Mouse (Mus musculus): ENCODE data around the gene Zfp683. TPM values are rescaled to one million over a fixed set of nuclear protein-coding genes. Genes with fewer than 3 reads are reported as not detected.
A peak's percentile ranks its signal among the peaks of the same experiment; 100 is the strongest.

Zfp683 gene
- polyA plus RNA-seq, 1 experiment from 2014 or later = not detected

DNA sequence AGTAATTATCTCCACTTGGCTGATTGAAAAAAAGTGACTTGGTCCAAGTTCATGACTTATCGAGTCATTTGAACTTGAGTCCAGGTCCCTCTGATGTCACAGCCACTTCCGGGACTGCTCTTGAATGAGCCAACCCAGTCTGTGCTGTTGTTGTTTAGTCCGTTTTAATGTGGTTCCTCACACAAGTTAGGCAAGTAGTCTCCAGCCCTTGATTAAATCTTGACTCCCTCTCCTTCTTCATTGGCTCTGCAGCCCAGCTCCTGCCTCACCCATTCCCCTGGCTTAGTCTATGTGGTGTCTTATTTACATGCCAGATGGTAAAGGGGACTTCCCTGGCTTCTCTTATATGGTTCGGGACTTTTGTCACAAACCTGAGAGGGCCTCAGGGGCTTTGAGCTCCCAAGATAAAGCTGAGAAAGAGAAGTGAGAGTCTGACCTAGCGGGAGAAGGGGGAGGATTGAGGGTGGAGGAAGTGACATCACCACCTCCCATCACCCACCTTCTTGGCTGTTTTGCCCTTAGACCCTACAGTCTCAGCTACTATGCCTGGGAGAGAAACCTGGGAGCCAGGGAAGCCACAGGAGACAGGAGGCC lies 43.5 kb downstream of the Zfp683 start:
- no peaks in the 10 kb centered on the region for H3K36me3 ChIP-seq
- 63% methylated on average over 5 of the region's 5 CpGs for WGBS
- no peaks in the 10 kb centered on the region for H3K4me1 ChIP-seq
- H3K4me3 ChIP-seq = no peak overlapping the region
- no peak for ATAC-seq (ENCODE audit: borderline replicate concordance, extremely low read depth, low FRiP score, low TSS enrichment)
- no peak overlapping the region for H3K9ac ChIP-seq
- H3K27ac ChIP-seq = no peak overlapping the region
- no peaks in the 10 kb centered on the region for H3K9me3 ChIP-seq
- no peaks in the 10 kb centered on the region for H3K27me3 ChIP-seq
- no peak overlapping the region for H3K4me2 ChIP-seq

DNA sequence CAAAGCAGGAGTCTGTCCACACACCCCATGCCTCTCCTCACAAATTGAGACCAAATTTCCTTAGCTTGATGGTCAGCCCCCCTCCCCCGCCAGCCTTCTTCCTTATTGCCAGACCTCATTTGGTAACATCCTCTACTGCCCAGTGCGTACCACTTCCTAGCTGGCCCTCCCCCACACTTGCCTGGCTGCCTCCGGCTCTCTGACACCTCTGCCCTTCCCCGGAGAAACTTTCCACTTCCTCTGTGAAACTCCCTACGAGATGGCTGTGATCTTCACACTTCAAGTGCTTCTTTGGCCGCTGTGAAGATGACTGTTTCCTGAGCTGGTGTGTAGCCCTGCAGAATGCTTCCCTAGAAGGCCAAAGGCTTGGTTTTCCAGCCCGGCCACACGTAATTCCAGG lies 45.0 kb downstream of the Zfp683 start:
- whole genome bisulfite sequencing = 34% methylated on average over 8 of the region's 8 CpGs

DNA sequence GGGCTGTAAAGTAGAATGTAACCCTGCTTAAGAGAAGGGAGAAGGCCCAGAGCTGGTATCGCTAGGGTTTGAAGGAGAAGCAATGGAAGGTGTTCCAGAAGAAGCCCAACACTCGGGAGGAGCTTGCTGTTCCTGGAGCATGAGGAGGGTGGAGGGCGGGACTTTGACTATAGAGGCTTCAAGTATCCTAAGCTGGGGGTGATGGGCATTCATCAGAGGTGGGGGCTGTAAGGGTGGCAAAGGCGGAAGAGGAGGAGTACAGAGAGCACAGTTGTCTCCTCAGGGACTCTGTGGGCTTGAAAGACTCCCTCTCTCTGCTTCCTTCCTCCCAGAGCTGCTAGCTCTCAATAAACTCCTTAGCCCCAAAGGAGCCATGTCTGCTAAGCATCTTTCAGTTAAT lies 46.6 kb downstream of the Zfp683 start:
- no peak overlapping the region for H3K4me2 ChIP-seq
- H3K36me3 ChIP-seq = no peaks in the 10 kb centered on the region
- WGBS = 81% methylated on average over 4 of the region's 4 CpGs
- no peaks in the 10 kb centered on the region for H3K9me3 ChIP-seq
- no peak overlapping the region for H3K9ac ChIP-seq
- H3K27me3 ChIP-seq = no peaks in the 10 kb centered on the region
- H3K27ac ChIP-seq = no peak overlapping the region
- peaks cover 6% of the 10 kb centered on the region for H3K4me1 ChIP-seq
- no peak overlapping the region for H3K4me3 ChIP-seq
- ATAC-seq (ENCODE audit: borderline replicate concordance, extremely low read depth, low FRiP score, low TSS enrichment) = no peak

More for the DNA sequence above, 45.0 kb downstream of the Zfp683 start:
- Histone ChIP-seq H3K27ac (no peak overlapping the region), H3K4me1 (peaks cover 6% of the 10 kb centered on the region), H3K27me3 (no peaks in the 10 kb centered on the region), H3K9ac (no peak overlapping the region), H3K4me2 (no peak overlapping the region), H3K4me3 (no peak overlapping the region), H3K36me3 (no peaks in the 10 kb centered on the region), H3K9me3 (no peaks in the 10 kb centered on the region)
- ATAC-seq (ENCODE audit: borderline replicate concordance, extremely low read depth, low FRiP score, low TSS enrichment) = no peak

DNA sequence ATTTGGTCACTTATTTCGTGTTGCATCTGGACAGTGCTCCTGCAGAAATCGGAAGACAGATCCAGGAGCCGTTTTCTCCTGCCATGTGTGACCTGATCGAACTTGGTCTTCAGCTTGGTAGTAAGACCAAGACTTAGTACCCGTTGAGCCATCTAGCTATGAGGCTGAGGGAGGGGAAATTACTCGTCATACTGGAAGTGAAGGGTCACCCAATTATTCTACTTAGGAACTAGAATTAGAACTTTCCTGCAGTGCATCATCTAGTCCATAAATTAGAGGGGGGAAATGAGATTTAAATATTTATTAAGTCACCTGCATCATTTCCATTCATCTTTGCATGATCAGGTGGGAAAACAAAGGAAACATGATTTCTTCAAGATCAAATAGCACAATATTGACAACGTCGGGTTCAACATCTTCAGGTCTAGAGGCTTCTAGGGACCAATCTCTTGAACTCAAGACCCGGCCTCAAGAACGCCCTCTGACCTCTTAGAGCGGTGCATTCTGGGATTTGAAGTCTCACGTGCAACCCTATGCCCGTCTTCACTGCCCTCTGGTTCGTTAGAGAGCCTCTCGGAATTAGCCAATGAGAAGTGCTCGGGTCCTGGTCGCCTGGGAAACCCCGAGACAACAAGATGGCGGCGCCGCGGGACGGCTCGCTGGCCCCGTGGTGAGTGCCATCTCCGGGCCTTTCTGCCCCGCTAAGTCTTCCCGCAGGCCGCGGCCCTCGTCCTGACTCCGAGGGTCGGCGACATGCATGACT lies 48.5 kb downstream of the Zfp683 start, which contains the start of gene Ubxn11:
Gene Ubxn11, plus strand, starts transcription at position 592 of the 763 bp plus-strand sequence.
- ATAC-seq (ENCODE audit: borderline replicate concordance, extremely low read depth, low FRiP score, low TSS enrichment) = peak; percentile 94

DNA sequence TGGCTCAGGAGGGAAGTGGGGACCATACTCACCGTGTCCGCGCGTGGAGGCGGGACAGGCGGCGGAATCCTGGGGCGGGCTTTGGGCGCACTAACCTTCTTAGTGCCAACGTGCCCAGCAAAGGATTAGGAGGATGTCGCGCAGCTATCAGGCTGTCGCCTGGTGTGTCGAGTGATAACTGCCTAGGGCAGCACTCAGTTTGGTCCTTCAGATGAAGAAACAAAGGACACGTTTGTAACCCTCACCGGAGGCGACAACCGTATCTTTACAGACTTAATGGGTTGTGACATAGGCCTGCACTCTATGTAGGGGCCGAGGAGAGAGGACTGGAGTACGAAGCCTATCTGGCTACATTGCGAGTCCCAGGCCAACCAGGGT lies 49.1 kb downstream of the Zfp683 start:
- no peaks in the 10 kb centered on the region for H3K27me3 ChIP-seq
- peak overlapping the region; percentile 64 for H3K4me2 ChIP-seq
- peak overlapping the region; percentile 64 for H3K4me3 ChIP-seq
- 4% methylated on average over 21 of the region's 21 CpGs for WGBS
- no peaks in the 10 kb centered on the region for H3K9me3 ChIP-seq
- H3K27ac ChIP-seq = no peak overlapping the region
- peak; percentile 36; the same call in 1 of the 2 replicates for ATAC-seq (ENCODE audit: borderline replicate concordance, extremely low read depth, low FRiP score, low TSS enrichment)
- H3K4me1 ChIP-seq = peaks cover 6% of the 10 kb centered on the region
- H3K9ac ChIP-seq = peak overlapping the region; percentile 58
- no peaks in the 10 kb centered on the region for H3K36me3 ChIP-seq

More for the DNA sequence above, 48.5 kb downstream of the Zfp683 start, which contains the start of gene Ubxn11:
- peak within 1 kb of the TSS; percentile 58 for H3K9ac ChIP-seq
- H3K4me3 ChIP-seq = peak within 1 kb of the TSS; percentile 64
- H3K4me1 ChIP-seq = peaks cover 6% of the 10 kb centered on the region
- H3K4me2 ChIP-seq = peak within 1 kb of the TSS; percentile 64
- no peaks in the 10 kb centered on the region for H3K36me3 ChIP-seq
- H3K27ac ChIP-seq = no peak within 1 kb of the TSS
- WGBS = 17% methylated on average over 34 of the region's 34 CpGs
- H3K9me3 ChIP-seq = no peaks in the 10 kb centered on the region
- no peaks in the 10 kb centered on the region for H3K27me3 ChIP-seq

DNA sequence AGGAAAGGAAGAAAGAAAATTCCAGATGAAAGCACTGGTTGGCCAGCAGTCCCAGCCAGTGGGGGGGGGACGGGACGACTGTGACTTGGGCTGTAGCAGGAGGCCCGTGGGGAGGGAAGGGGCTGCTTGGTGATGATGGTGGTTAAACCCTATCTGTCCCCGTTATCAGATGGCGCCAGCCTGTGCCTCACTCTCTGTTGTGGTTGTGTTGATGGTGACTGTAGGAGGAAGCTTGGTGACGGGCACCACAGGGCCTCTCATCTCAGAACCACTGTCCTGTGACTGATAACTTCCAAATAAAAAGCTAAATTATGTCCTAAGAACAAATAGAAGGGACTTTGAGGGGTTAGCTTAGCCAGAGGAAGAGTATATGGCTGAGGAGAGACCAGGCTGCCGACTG lies 52.5 kb downstream of the Zfp683 start:
- H3K9me3 ChIP-seq = no peaks in the 10 kb centered on the region
- 61% methylated on average over 7 of the region's 7 CpGs for WGBS

DNA sequence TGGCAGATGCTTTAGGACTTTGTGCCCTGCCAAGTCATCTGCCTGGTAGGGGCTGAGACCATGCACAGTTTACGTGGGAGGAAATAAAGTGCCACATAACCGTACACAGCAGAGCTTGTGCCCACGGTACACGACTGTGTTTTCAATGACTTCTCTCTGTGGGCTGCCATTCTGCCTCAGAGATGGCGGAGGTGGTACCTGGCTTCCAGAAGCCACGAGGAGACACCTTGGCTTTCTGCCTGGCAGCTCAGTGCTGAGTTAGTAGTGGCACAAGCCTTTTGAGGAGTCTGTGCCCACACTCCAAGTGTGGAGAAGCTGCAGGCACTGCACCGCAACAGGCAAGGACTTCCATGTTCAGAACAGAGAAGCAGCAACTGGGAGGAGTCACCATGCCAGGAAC lies 54.1 kb downstream of the Zfp683 start:
- H3K27me3 ChIP-seq = no peaks in the 10 kb centered on the region
- no peaks in the 10 kb centered on the region for H3K9me3 ChIP-seq
- no peak overlapping the region for H3K27ac ChIP-seq
- 84% methylated on average over 7 of the region's 7 CpGs for WGBS
- H3K9ac ChIP-seq = no peak overlapping the region
- no peak overlapping the region for H3K4me3 ChIP-seq
- H3K4me2 ChIP-seq = no peak overlapping the region
- no peak for ATAC-seq (ENCODE audit: borderline replicate concordance, extremely low read depth, low FRiP score, low TSS enrichment)
- H3K4me1 ChIP-seq = peaks cover 5% of the 10 kb centered on the region
- no peaks in the 10 kb centered on the region for H3K36me3 ChIP-seq

More for the DNA sequence above, 52.5 kb downstream of the Zfp683 start:
- ATAC-seq (ENCODE audit: borderline replicate concordance, extremely low read depth, low FRiP score, low TSS enrichment) = no peak
- peaks cover 6% of the 10 kb centered on the region for H3K4me1 ChIP-seq
- no peak overlapping the region for H3K27ac ChIP-seq
- H3K27me3 ChIP-seq = no peaks in the 10 kb centered on the region
- H3K4me3 ChIP-seq = no peak overlapping the region
- no peak overlapping the region for H3K4me2 ChIP-seq
- no peaks in the 10 kb centered on the region for H3K36me3 ChIP-seq
- H3K9ac ChIP-seq = no peak overlapping the region

DNA sequence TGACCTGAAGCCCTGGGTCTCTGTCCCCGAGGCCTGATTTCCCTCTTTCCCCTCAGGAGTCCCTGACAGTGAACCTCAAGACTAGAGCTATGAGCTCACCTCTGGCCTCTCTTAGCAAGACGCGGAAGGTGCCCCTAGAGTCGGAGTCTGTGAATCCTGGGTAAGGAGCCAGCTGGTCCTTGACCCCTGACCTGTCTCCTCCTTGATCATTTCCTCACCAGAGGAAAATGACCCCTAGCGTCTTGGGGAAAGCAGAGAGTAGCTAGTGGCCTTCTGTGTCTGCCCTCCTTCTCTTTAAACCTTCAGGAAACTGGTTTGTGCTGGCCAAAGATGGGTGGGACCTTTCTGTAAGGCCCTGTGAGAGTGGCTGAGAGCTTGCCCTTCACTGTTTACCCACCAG lies 54.6 kb downstream of the Zfp683 start:
- Histone ChIP-seq H3K36me3 (no peaks in the 10 kb centered on the region), H3K4me2 (no peak overlapping the region), H3K27me3 (no peaks in the 10 kb centered on the region), H3K9me3 (no peaks in the 10 kb centered on the region), H3K9ac (no peak overlapping the region), H3K4me1 (peaks cover under 1% of the 10 kb centered on the region; the same call in 1 of the 2 replicates), H3K27ac (no peak overlapping the region), H3K4me3 (no peak overlapping the region)
- ATAC-seq (ENCODE audit: borderline replicate concordance, extremely low read depth, low FRiP score, low TSS enrichment) = no peak
- WGBS = 23% methylated on average over 5 of the region's 5 CpGs

Other genes with a start within 250 kb of the Zfp683 start
- 43.8 and 44.5 TPM in 2 replicates for gene Rps6ka1, start 166.0 kb upstream of the Zfp683 start, polyA plus RNA-seq (2015; fragmentation: Nextera tagmentation; extraction: Ambion mirVana)
- gene Hmgn2, start 85.2 kb upstream of the Zfp683 start, polyA plus RNA-seq (2015; fragmentation: Nextera tagmentation; extraction: Ambion mirVana) = 2,768 and 2,901 TPM in 2 replicates
- 44.4 and 47.3 TPM in 2 replicates for gene Dhdds, start 52.9 kb upstream of the Zfp683 start, polyA plus RNA-seq (2015; fragmentation: Nextera tagmentation; extraction: Ambion mirVana)
- 0.10 and 0.15 TPM in 2 replicates for gene Lin28a, start 35.0 kb upstream of the Zfp683 start, polyA plus RNA-seq (2015; fragmentation: Nextera tagmentation; extraction: Ambion mirVana)
- gene Crybg2, start 7.0 kb downstream of the Zfp683 start, polyA plus RNA-seq (2015; fragmentation: Nextera tagmentation; extraction: Ambion mirVana) = 3.0 and 5.6 TPM in 2 replicates
- gene Cd52, start 41.2 kb downstream of the Zfp683 start, polyA plus RNA-seq (2015; fragmentation: Nextera tagmentation; extraction: Ambion mirVana) = 18.3 and 19.7 TPM in 2 replicates
- 9.1 and 9.6 TPM in 2 replicates for gene Ubxn11, start 48.7 kb downstream of the Zfp683 start, polyA plus RNA-seq (2015; fragmentation: Nextera tagmentation; extraction: Ambion mirVana)
- gene Sh3bgrl3, start 75.0 kb downstream of the Zfp683 start, polyA plus RNA-seq (2015; fragmentation: Nextera tagmentation; extraction: Ambion mirVana) = 406 and 408 TPM in 2 replicates
- 37.8 and 45.3 TPM in 2 replicates for gene Cep85, start 133.3 kb downstream of the Zfp683 start, polyA plus RNA-seq (2015; fragmentation: Nextera tagmentation; extraction: Ambion mirVana)
- not detected in 2 replicates for gene Gm7534, start 149.2 kb downstream of the Zfp683 start, polyA plus RNA-seq (2015; fragmentation: Nextera tagmentation; extraction: Ambion mirVana)
- gene Catsper4, start 173.5 kb downstream of the Zfp683 start, polyA plus RNA-seq (2015; fragmentation: Nextera tagmentation; extraction: Ambion mirVana) = 0.18 and 0.19 TPM in 2 replicates
- gene Cnksr1, start 184.6 kb downstream of the Zfp683 start, polyA plus RNA-seq (2015; fragmentation: Nextera tagmentation; extraction: Ambion mirVana) = 10.1 and 10.9 TPM in 2 replicates
- gene E130218I03Rik, start 189.8 kb downstream of the Zfp683 start, polyA plus RNA-seq (2015; fragmentation: Nextera tagmentation; extraction: Ambion mirVana) = 0.45 and 0.52 TPM in 2 replicates
- gene Zfp593, start 191.8 kb downstream of the Zfp683 start, polyA plus RNA-seq (2015; fragmentation: Nextera tagmentation; extraction: Ambion mirVana) = 15.2 and 15.9 TPM in 2 replicates
- gene Gm30191, start 193.1 kb downstream of the Zfp683 start, polyA plus RNA-seq (2015; fragmentation: Nextera tagmentation; extraction: Ambion mirVana) = not detected in 2 replicates
- 11.0 and 12.5 TPM in 2 replicates for gene Grrp1, start 200.3 kb downstream of the Zfp683 start, polyA plus RNA-seq (2015; fragmentation: Nextera tagmentation; extraction: Ambion mirVana)
- 21.0 and 23.2 TPM in 2 replicates for gene Pdik1l, start 234.1 kb downstream of the Zfp683 start, polyA plus RNA-seq (2015; fragmentation: Nextera tagmentation; extraction: Ambion mirVana)